Mouse (Mus musculus) gastrocnemius, postnatal 25 days (tissue): ENCODE data around the gene Mcm3ap. TPM values are rescaled to one million over a fixed set of nuclear protein-coding genes. Genes with fewer than 3 reads are reported as not detected.

Source experiments
- total RNA-seq, 2 experiments: library from RNA; stranded (reverse); gene quantifications; 1 replicate in 1 of 2; 2 replicates in 1 of 2; pipeline ENCODE4 v1.2.3; 2021

Mcm3ap gene
- total RNA-seq, 2 experiments from 2014 or later: 17.2 to 19.2 TPM

Other genes starting within 250 kb of the Mcm3ap start
- gene Prmt2, start 231.1 kb upstream of the Mcm3ap start, total RNA-seq: 1 to 10 TPM; 2.7 to 4.4 TPM
- 1 to 10 TPM; 4.3 to 6.1 TPM for gene S100b, start 215.1 kb upstream of the Mcm3ap start, total RNA-seq
- gene Dip2a, start 123.6 kb upstream of the Mcm3ap start, total RNA-seq: 1 to 10 TPM; 4.7 to 5.5 TPM
- gene AC141477.1, start 28.5 kb upstream of the Mcm3ap start, total RNA-seq: not detected
- gene Pcnt, start 26.1 kb upstream of the Mcm3ap start, total RNA-seq: 10 to 100 TPM; 49.1 to 55.2 TPM
- gene 2610028H24Rik, start 19.8 kb upstream of the Mcm3ap start, total RNA-seq: under 1 TPM; 0.29 to 0.31 TPM
- 1 to 10 TPM; 3.6 to 3.9 TPM for gene Ybey, start 187 bp downstream of the Mcm3ap start, total RNA-seq
- gene Lss, start 62.7 kb downstream of the Mcm3ap start, total RNA-seq: 1 to 10 TPM; 4.2 to 4.9 TPM
- gene Spatc1l, start 93.3 kb downstream of the Mcm3ap start, total RNA-seq: not detected
- gene Ftcd, start 106.7 kb downstream of the Mcm3ap start, total RNA-seq: not detected
- 100 to 1,000 TPM in 1 of 2 experiments, 10 to 100 TPM in 1; 94.9 to 118 TPM for gene Col6a2, start 154.7 kb downstream of the Mcm3ap start, total RNA-seq